Mouse (Mus musculus) spleen, adult 2 months (tissue): ENCODE measurements around the gene Rad51b.

ENCODE experiments used
- CTCF ChIP-seq: fragments of 200-500 bp; IDR thresholded peaks from 2 replicates; pipeline ENCODE4 v1.5.1; 2011; ENCODE audit warnings: mild to moderate bottlenecking, inconsistent platforms; ENCODE audit not compliant: insufficient read depth, insufficient read length, insufficient replicate concordance; ENCODE audit errors: extremely low read depth
- POLR2A ChIP-seq: fragments of 200-500 bp; IDR thresholded peaks from 2 replicates; pipeline ENCODE4 v1.6.1; 2011; ENCODE audit warnings: low read depth, low read length, inconsistent platforms

- TF ChIP-seq POLR2A (no peak), CTCF (no peak)
These were observed 314.6 kb downstream of the Rad51b start for GRCm38 (mm10) chr12:79611665-79612064.
